Mouse (Mus musculus): Measurements from ENCODE around the gene Shf.
"Not testable (repeated sequence)": the region's sequence is repeated elsewhere in the genome, so short reads cannot be mapped to it uniquely, and the experiment has no call there.

Shf gene

DNA sequence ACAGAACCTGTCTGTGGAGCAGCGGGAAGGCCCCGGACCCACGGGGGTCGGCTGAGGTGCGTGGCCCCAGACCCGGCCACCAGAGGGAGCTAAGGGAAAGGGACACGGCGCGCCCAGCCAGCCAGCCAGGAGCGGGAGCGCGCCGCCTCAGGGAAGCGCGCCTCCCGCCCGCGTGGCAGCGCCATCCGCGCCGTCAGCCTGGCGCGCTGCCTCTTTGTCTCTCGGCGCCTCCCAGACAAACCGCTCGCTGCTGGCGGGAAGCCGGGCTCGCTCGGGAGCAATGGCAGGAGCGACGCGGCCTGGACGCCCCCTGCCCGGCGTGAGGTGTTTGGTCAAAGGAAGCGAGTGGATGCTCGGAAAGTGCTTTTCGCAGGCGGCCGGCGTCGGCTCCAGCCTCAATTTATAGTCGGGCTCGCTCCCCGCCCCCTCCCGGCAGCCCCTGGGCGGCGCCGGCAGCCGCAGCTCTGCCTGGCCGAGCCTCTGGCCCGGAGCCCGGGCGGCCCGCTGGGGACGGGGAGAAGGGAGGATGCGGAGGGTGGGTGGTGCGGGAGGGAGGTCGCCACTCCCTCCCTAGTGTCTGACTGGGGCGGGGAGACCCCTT, 20.3 kb downstream of the Shf start:
- DNase-seq = peak; percentile 96

DNA sequence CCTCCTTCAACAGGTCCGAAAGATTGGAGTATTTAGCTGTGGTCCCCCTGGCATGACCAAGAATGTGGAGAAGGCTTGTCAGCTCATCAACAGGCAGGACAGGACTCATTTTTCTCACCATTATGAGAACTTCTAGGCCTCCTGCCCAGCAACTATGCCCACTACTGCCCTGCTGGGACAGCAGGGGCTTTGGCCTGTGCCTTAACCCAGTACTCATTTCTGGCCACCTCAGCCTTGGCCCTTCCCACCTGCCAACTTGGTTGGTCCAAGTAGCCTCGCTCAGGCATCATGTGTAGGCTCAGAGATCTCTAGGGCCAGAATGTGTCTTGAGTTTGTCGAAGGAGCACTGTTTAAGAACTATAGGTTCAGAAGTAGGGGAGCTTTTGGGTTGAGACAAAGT, 21.7 kb downstream of the Shf start:
- DNase-seq = peak in 1 of 2 experiments; percentile 48

DNA sequence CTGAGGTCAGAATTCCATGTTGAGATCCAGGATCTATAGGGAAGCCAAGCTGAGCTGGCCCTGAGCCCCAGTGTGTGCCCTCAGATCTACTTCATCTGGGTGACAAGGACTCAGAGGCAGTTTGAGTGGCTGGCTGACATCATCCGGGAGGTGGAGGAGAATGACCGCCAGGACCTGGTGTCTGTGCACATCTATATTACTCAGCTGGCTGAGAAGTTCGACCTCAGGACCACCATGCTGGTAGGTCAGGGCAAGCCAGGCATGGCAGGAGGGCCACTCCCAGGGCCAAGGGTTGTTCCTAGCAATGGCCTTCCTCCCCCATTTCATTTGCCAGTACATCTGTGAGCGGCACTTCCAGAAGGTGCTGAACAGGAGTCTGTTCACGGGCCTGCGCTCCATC, 22.8 kb downstream of the Shf start:
- peak; percentile 56 to 57 for DNase-seq

DNA sequence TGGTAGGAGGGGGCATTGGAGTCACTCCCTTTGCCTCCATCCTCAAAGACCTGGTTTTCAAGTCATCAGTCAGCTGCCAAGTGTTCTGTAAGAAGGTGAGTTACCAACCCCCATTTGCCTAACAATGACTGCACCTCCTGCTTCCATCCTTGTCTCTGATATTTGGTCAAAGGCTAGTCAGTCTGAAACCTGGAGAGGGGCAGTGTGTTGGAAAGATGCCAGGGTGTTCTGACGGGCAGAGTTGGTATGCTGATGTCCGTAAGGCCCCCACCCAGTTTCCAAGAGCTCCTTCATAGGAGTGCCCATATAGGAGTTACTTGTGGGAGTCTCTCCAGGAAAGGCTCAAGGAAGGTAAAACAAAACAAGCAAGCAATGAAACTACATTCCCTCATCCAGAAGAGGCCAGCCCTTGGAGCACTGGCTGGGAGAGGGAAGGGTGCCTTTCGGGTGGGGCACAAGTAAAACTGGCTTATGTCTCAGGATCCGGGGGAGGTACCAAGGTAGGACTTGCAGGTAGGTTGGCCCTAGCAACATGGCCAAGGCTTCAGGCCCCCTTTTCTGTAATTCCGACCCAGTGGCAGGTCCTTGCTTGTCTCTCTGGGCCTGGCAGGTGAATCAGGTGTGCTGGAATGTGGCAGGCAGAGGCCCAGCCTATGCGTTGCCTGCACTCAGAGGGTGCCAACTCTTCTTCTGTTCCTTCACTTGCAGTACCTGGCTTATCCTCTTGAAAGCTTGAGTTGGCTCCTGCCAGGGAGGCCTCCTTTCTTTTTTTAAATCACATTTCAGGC, 23.7 kb downstream of the Shf start:
- peak; percentile 51 to 70 for DNase-seq

- DNase-seq = no peak
Observed at GRCm38 (mm10) chr2:122337291-122337690, 31.7 kb downstream of the Shf start.

DNA sequence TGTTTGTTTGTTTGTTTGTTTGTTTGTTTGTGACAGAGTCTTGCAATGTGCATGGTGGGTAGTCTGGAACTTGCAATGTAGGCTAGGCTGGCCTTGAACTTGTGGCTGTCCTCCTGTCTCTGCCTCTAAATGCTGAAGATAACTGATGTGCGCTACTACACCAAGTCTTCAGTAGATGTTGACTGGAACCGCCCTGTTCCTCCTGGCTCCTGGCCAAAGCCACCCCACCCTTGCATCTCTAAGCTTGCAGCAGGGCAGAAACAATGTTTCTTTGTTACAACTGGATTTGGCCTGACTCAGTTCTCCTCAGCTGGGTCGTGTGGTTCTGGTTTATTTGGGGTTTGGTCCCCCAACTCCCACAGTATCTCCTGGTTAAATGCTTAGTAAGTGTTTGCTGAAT, 34.8 kb downstream of the Shf start:
- no peak for DNase-seq

DNA sequence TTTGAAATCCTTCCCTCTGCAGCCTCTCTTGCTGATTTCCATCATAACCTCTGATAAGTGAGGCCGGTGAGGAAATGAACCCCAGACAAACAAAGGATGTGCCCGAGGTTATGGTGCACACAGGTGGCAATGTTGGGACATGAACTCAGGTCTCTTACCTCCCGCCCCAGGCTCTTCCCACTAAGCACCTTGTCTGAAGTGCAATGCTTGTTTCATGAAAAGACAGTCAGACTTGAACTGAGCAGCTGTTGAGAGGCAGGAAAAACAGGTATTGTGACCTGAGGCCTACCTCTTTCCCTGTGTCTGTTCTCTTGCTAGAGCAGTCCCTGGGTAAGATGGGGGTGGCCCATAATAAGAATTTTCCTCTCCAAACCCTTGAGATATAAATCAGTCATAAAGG, 36.7 kb downstream of the Shf start:
- DNase-seq = no peak

- not testable (repeated sequence) for DNase-seq
Observed at GRCm38 (mm10) chr2:122330317-122330716, 38.6 kb downstream of the Shf start.

DNA sequence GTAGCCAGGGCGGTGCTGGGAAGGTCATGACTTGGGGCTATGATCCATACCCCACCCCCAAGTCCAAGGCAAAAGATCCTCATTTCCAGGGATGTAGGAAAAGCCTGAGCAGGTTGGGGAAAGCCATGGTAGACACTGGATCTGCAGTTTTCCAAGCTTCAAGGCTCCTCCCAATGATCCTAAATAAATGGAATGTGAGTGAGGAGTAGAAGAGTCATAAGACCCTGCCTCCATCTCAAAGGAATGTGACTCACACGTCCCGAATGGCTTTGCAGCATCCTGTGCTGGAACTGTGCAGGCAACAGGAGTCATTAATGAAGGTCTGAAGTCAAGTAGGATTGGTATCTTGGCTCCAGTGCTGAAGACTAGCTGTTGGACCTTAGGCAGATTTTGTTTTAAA, 41.0 kb downstream of the Shf start:
- no peak for DNase-seq

DNA sequence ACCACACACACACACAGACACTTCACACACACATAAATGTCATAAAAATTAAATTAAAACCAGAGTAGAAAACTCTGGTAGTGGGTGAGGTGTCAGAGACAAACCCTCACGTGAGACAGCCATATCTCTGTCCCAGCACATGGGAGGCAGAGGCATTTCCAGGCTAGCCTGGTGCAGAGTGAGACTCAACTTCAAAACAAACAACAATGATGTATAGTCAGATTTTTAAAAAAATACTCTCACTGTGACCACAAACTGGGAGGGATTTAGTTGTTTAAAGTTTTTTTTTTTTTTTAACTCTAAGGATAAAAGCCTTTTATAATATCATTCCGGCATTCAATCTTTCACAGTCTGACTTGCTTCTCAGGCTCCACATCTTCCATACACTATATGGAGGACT, 43.6 kb downstream of the Shf start:
- no peak for DNase-seq

GRCm38 (mm10) chr2:122324586-122324985, 44.4 kb downstream of the Shf start:
- no peak for DNase-seq

- DNase-seq = no peak
Observed at GRCm38 (mm10) chr2:122323960-122324359, 45.0 kb downstream of the Shf start.

- no peak for DNase-seq
Observed at GRCm38 (mm10) chr2:122317384-122317783, 51.6 kb downstream of the Shf start.

DNA sequence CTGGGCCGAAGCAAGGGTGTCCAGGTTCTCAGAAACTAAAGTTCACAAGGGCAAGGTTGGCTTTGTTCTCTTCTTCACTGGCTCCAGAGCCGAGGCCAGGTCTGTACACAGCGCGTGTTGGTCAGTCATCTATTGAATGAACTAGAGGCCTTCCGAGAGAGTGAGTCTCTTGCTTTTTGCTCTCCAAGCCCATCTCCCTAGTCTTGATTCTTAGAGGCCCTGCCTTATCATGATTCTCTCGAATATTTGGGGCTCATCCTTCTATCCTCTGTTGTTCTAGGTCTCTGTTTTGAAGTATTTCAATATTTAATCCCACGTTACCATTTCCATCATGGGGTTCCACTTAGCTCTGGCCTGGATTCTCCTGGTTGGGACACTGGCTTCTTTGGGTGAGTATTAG, 53.6 kb downstream of the Shf start, which contains the start of gene Duox1:
Duox1 (plus strand) TSS at position 301 of the 400 bp plus-strand sequence.
- no peak for DNase-seq

- DNase-seq = peak; percentile 37 to 46
Observed at GRCm38 (mm10) chr2:122313536-122313935, 55.4 kb downstream of the Shf start, which contains the start of gene Duoxa1. TSS of gene Duoxa1 (minus strand) at chr2:122313730.

DNA sequence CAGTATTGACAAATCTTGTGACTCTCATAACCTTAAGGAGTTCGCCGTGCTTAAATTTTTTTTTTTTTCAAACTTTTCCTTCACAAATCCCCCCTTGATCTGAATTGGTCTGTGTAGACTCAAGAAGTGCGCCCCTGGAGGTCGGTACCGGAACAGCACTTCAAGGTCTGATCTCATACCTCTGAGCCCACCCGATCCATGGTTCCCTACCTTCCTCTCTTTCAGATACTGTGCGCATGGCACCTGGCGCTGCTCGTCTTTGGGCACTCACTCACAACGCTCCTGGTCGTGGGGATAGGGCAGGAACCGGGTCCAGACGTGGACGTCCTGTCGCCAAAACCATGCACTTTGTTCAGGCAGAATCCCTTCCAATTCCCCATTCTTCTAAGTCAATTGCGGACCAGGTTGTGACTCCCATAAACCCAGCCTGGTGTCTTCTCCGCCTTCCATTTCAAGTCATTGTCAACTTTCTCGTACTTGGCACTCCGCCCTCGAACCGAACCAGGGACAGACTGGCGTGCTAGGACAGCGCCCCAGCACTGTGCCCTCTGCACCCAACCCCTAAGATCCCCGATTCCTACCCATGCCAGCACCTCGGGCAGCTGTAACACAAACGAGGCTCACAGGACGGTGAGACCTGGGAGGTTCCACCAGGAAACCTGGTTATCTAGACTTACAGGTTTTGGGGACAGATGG, 56.1 kb downstream of the Shf start:
- DNase-seq = peak; percentile 92 to 95

DNA sequence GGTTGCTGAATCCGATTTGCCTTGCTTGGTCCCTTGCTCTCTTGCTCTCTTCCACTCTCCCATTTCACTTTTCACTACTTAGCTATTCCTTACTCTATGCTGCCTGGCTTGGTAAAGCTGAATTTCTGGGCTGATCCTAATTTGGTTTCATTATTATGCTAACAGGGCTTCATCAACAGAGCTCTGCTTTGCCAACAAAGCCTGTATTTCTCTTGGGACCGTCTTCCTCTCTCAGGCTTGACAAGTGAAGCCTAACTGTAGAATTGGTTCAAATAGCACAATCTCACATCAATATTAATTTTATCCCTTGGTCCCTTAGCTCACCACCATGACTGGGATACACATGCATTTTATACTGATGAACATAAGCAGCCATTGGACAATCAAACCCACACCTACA, 57.4 kb downstream of the Shf start:
- no peak for DNase-seq

- peak in 1 of 2 experiments; percentile 36 for DNase-seq
Observed at GRCm38 (mm10) chr2:122309647-122310046, 59.3 kb downstream of the Shf start.

DNA sequence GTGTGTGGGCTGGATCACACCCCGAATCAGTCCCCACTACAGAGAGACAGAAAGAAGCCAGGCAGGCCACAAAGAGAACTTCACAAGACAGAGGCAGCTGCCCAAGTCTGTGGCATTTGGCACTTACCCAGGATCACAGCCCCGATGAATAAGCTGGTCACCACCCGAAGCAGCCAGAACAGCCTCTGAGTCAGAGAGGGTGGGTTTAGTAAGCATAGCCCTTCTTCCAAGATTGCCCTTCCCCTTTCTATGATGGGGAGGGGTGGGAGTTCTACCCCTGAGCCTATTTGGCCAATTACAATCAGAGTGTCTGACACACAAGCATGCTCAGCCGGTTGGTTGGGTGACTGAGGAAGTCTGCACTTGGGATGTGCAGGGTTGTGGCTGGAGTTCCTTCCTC, 62.8 kb downstream of the Shf start:
- peak; percentile 67 to 75 for DNase-seq

GRCm38 (mm10) chr2:122305097-122305892, 63.7 kb downstream of the Shf start:
- no peak for DNase-seq

GRCm38 (mm10) chr2:122304544-122304943, 64.4 kb downstream of the Shf start:
- DNase-seq = no peak

GRCm38 (mm10) chr2:122302574-122303241, 66.3 kb downstream of the Shf start:
- DNase-seq = peak; percentile 87 to 88

Measured in cerebellum, postnatal 10 days (tissue).